Mouse (Mus musculus) neural tube, embryonic 12.5 days (tissue): ENCODE measurements at regions not wholly inside any gene's neighbourhood (a gene's known extent, or its start where the extent isn't known, plus 50 kb on each side); places are given as distances from the start of the nearest gene placed in this dataset.

Experiments
- ATAC-seq: fragments of 200-750 bp; cut with Nextera tagmentation; 2 replicates; pipeline ENCODE4 v1.8.0; 2017; ENCODE audit warnings: low read depth, mild to moderate bottlenecking, moderate TSS enrichment, moderate library complexity; ENCODE audit not compliant: low FRiP score
- H3K27ac ChIP-seq: fragments of 300-500 bp; sonication (generic); 2 replicates; pipeline ENCODE4 v1.5.1; 2016
- H3K27me3 ChIP-seq: fragments of 300-500 bp; sonication (generic); replicated peaks from 2 replicates; pipeline ENCODE4 v1.6.1; 2016; ENCODE audit warnings: mild to moderate bottlenecking
- H3K36me3 ChIP-seq: fragments of 300-500 bp; sonication (generic); 2 replicates; pipeline ENCODE4 v1.6.1; 2016; ENCODE audit warnings: mild to moderate bottlenecking
- H3K4me1 ChIP-seq: fragments of 300-500 bp; sonication (generic); 2 replicates; pipeline ENCODE4 v1.6.1; 2016
- H3K4me2 ChIP-seq: fragments of 300-500 bp; sonication (generic); replicated peaks from 2 replicates; pipeline ENCODE4 v1.6.1; 2016; ENCODE audit warnings: mild to moderate bottlenecking
- H3K4me3 ChIP-seq: fragments of 300-500 bp; sonication (generic); 2 replicates; pipeline ENCODE4 v1.5.1; 2016
- H3K9ac ChIP-seq: fragments of 300-500 bp; sonication (generic); 2 replicates; pipeline ENCODE4 v1.6.1; 2016; ENCODE audit warnings: mild to moderate bottlenecking
- H3K9me3 ChIP-seq: fragments of 300-500 bp; sonication (generic); 2 replicates; pipeline ENCODE4 v1.6.1; 2016; ENCODE audit warnings: mild to moderate bottlenecking
- WGBS: fragments of 180-500 bp; shearing (Covaris S2); methylation state at CpG from one replicate; pipeline ENCODE4 v1.1.7; 2016; 5-methylcytosine and 5-hydroxymethylcytosine counted together

DNA sequence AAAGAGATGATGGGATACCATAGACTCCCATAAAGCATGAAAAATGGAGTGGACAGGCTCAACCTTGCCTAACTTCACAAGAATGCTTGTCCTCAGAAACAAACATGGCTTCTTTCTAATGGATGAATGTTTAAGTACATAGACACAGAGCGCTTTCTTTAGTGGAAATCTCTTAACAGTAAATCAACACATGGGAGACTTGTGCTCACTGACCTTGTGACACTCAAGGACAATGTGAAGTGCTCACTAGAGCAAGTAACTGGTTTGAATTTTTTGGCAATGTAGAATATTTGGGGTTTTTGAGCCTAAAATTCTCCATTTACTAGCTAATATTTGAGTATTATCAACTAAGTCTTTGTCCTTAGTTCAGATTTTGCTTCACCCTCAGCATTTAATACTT, 88.0 kb downstream of the Tent5c start:
- Histone ChIP-seq H3K9ac (no peak overlapping the region), H3K4me1 (no peaks in the 10 kb centered on the region), H3K27me3 (no peaks in the 10 kb centered on the region), H3K9me3 (no peaks in the 10 kb centered on the region), H3K36me3 (no peaks in the 10 kb centered on the region), H3K4me3 (no peak overlapping the region), H3K27ac (no peak overlapping the region), H3K4me2 (no peak overlapping the region)
- no peak for ATAC-seq
- WGBS: 88% methylated on average over 1 of the region's 1 CpGs

DNA sequence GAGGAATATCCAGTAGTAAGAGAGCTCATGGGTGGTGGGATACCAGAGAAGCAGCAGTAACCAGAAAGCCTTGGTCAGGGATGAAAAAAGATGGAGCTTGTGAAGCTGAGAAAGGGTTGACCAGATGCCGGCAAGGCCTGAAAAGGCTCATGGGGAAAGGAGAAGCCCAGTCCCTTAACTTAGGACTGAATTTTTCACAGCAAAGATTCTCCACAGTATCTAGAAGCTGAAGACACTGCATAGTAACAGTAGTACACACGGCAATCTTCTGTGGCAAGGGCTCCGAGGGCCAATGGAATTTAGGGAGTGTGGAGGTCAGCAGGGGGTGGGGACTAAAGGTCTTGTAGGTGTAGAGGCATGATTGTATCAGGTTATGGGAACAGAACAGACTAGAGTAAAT, 91.6 kb downstream of the Tent5c start:
- Histone ChIP-seq H3K4me3 (no peak overlapping the region), H3K9ac (no peak overlapping the region), H3K27me3 (no peaks in the 10 kb centered on the region), H3K36me3 (no peaks in the 10 kb centered on the region), H3K4me1 (no peaks in the 10 kb centered on the region), H3K4me2 (no peak overlapping the region), H3K27ac (no peak overlapping the region), H3K9me3 (no peaks in the 10 kb centered on the region)
- 88% methylated on average over 3 of the region's 3 CpGs for WGBS
- ATAC-seq: no peak

DNA sequence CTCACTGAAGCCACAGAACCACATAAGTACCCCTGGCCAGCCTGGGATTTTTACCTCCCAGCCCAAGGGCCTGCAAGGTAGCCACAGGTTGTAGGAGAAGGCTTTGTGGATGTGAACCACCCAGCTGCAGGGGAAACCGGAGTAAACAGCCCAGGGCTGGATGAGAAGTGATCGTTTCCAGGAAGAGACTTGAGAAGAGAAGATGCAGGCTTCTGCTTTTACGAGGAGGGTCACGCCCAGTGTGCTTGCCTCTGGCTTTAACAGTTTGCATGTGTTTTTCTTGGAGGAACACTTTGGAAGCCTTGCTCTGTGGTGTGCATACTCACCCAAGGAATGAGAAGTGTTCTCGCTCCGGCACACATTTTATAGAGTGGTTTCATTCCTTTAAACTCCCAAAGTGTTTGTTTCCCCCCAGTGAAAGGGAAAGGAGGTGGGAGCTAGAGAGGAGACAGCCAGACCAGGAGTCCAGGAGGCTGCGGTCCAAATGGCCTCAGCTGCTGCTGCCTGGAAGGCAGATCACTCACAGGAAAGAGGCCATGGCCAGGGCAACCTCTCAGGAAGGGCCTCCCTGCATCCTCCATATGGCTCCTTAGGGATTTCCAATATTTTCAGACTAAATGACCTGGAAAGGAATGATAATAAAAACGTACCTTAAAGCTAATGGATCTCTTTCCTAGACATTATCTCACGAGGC, 94.1 kb downstream of the Tent5c start:
- Histone ChIP-seq H3K27me3 (no peaks in the 10 kb centered on the region), H3K4me1 (no peaks in the 10 kb centered on the region), H3K4me2 (no peak overlapping the region), H3K36me3 (no peaks in the 10 kb centered on the region), H3K27ac (no peak overlapping the region), H3K4me3 (no peak overlapping the region), H3K9me3 (no peaks in the 10 kb centered on the region), H3K9ac (no peak overlapping the region)
- no peak for ATAC-seq
- 51% methylated on average over 9 of the region's 9 CpGs for WGBS

- no peak overlapping the region for H3K27ac ChIP-seq
- no peak overlapping the region for H3K9ac ChIP-seq
- no peaks in the 10 kb centered on the region for H3K36me3 ChIP-seq
- H3K9me3 ChIP-seq: no peaks in the 10 kb centered on the region
- no peaks in the 10 kb centered on the region for H3K27me3 ChIP-seq
- H3K4me1 ChIP-seq: no peaks in the 10 kb centered on the region; the same call in 1 of the 2 replicates
- no peak overlapping the region for H3K4me2 ChIP-seq
- ATAC-seq: no peak
- H3K4me3 ChIP-seq: no peak overlapping the region
- WGBS: 87% methylated on average over 1 of the region's 1 CpGs
These were observed 95.2 kb downstream of the Tent5c start for GRCm38 (mm10) chr3:100393956-100394355.

DNA sequence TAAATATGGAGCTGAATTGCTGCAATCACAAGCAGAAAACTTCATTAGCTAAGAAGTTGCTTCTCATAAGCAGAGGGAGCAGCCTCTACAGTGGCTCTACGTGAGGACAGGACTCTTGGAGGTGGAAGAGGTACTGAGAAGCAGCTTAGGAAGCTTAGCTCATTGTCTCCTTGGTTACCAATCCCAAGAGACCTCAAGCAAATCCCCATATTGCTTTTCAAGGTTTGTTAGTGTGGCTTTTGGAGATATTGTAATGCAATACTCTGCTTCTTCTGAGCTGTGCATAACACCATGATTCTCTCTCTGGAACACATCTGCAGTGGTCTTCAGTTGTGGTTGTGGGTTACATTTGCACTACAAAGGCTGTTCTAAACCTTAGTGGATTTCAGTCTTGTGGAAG, 106.9 kb downstream of the Tent5c start:
- Histone ChIP-seq H3K27ac (no peak overlapping the region), H3K4me3 (no peak overlapping the region), H3K4me2 (no peak overlapping the region), H3K36me3 (no peaks in the 10 kb centered on the region), H3K9me3 (no peaks in the 10 kb centered on the region), H3K4me1 (no peaks in the 10 kb centered on the region), H3K9ac (no peak overlapping the region), H3K27me3 (no peaks in the 10 kb centered on the region)
- no peak for ATAC-seq
- 59% methylated on average over 1 of the region's 1 CpGs for WGBS

DNA sequence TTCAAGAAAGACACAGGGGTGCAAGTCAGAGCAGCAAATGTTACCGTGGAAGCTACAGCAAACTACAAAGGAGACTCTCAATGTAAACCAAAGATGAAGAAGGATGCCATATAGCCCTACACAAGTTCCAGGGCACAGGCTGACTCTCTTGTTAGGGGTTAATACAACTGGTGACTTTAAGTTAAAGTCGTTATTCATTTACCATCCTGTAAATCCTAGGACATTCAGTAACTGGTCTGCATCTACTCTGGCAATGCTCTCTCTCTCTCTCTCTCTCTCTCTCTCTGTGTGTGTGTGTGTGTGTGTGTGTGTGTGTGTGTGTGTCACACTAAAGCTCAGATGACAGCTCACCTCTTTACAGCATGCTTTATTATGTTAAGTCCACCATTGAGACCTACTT, 107.8 kb downstream of the Tent5c start:
- Histone ChIP-seq H3K27ac (no peak overlapping the region), H3K4me1 (no peaks in the 10 kb centered on the region), H3K9me3 (no peaks in the 10 kb centered on the region), H3K27me3 (no peaks in the 10 kb centered on the region), H3K4me2 (no peak overlapping the region), H3K4me3 (no peak overlapping the region), H3K9ac (no peak overlapping the region), H3K36me3 (no peaks in the 10 kb centered on the region)
- ATAC-seq: no peak
- 82% methylated on average over 2 of the region's 2 CpGs for WGBS

- H3K36me3 ChIP-seq: no peaks in the 10 kb centered on the region
- H3K9ac ChIP-seq: no peak overlapping the region
- no peak overlapping the region for H3K4me2 ChIP-seq
- ATAC-seq: no peak
- 95% methylated on average over 1 of the region's 1 CpGs for WGBS
- H3K27ac ChIP-seq: no peak overlapping the region
- no peaks in the 10 kb centered on the region for H3K27me3 ChIP-seq
- H3K4me1 ChIP-seq: no peaks in the 10 kb centered on the region
- no peak overlapping the region for H3K4me3 ChIP-seq
- no peaks in the 10 kb centered on the region for H3K9me3 ChIP-seq
These were observed 113.0 kb downstream of the Tent5c start for GRCm38 (mm10) chr3:100376162-100376561.

DNA sequence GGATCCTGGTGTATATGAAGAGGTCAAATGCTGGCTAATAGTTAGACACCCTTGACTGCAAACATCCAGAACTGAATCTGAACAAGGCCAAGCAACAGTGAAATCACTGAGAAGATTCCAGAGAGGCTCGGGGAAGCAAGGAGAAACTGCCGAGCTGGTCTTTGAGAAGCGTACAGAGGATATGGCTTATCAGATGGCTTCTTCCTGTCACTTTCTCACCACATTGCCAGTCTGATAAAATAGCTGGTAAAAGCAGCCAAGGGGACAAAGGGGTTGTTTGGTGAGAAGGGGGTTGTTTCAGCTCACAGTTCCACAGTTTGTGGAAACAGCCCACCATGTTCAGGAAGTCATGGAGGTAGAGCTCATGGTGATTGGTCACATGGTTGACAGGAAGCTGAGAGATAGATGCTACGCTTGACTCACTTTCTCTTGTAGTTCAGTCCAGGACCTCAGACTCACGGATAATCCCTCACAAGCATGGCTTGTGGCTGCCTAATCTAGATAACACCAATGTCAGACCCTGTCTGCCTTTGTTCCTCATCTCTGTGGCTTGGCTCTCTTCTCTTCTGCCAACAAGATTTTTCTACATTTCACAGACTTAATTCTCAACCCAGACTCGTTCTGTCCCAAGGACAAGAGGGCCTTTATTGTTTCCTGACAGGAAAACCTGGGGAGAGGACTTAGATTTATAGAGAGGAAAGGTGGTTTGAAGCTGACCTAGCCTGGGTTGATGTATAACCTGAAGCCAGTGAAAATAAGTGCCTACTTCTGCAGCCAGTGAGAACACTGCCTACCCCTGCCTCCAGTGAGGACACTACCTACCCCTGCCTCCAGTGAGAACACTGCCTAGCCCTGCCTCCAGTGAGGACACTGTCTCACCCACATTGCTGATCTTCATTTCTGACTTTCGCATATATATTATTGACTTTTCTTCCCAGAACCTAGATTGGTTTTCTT, 122.0 kb downstream of the Tent5c start:
- Histone ChIP-seq H3K27me3 (no peaks in the 10 kb centered on the region), H3K4me3 (no peak overlapping the region), H3K27ac (no peak overlapping the region), H3K4me2 (no peak overlapping the region), H3K4me1 (no peaks in the 10 kb centered on the region), H3K9me3 (no peaks in the 10 kb centered on the region), H3K36me3 (no peaks in the 10 kb centered on the region), H3K9ac (no peak overlapping the region)
- WGBS: 80% methylated on average over 7 of the region's 7 CpGs
- ATAC-seq: no peak

GRCm38 (mm10) chr3:100366447-100366846, 122.7 kb downstream of the Tent5c start:
- Histone ChIP-seq H3K9ac (no peak overlapping the region), H3K27me3 (no peaks in the 10 kb centered on the region), H3K4me1 (no peaks in the 10 kb centered on the region), H3K4me2 (no peak overlapping the region), H3K4me3 (no peak overlapping the region), H3K27ac (no peak overlapping the region), H3K36me3 (no peaks in the 10 kb centered on the region), H3K9me3 (no peaks in the 10 kb centered on the region)
- 84% methylated on average over 3 of the region's 3 CpGs for whole genome bisulfite sequencing
- no peak for ATAC-seq

- 88% methylated on average over 3 of the region's 3 CpGs for WGBS
- no peaks in the 10 kb centered on the region for H3K9me3 ChIP-seq
- H3K4me3 ChIP-seq: no peak overlapping the region
- no peaks in the 10 kb centered on the region for H3K4me1 ChIP-seq
- H3K9ac ChIP-seq: no peak overlapping the region
- H3K27ac ChIP-seq: no peak overlapping the region
- no peak for ATAC-seq
- H3K36me3 ChIP-seq: no peaks in the 10 kb centered on the region
- H3K4me2 ChIP-seq: no peak overlapping the region
- no peaks in the 10 kb centered on the region for H3K27me3 ChIP-seq
These were observed 123.7 kb downstream of the Tent5c start for GRCm38 (mm10) chr3:100365354-100365945.

- no peak overlapping the region for H3K4me2 ChIP-seq
- no peaks in the 10 kb centered on the region for H3K36me3 ChIP-seq
- ATAC-seq: no peak
- no peak overlapping the region for H3K27ac ChIP-seq
- no peak overlapping the region for H3K9ac ChIP-seq
- no peak overlapping the region for H3K4me3 ChIP-seq
- H3K4me1 ChIP-seq: no peaks in the 10 kb centered on the region
- no peaks in the 10 kb centered on the region for H3K27me3 ChIP-seq
- H3K9me3 ChIP-seq: no peaks in the 10 kb centered on the region
- 76% methylated on average over 2 of the region's 2 CpGs for WGBS
These were observed 124.4 kb downstream of the Tent5c start for GRCm38 (mm10) chr3:100364706-100365105.

- no peak for ATAC-seq
- H3K9me3 ChIP-seq: no peaks in the 10 kb centered on the region
- no peak overlapping the region for H3K27ac ChIP-seq
- H3K4me2 ChIP-seq: no peak overlapping the region
- 91% methylated on average over 3 of the region's 3 CpGs for WGBS
- no peaks in the 10 kb centered on the region for H3K36me3 ChIP-seq
- no peaks in the 10 kb centered on the region for H3K27me3 ChIP-seq
- H3K9ac ChIP-seq: no peak overlapping the region
- no peak overlapping the region for H3K4me3 ChIP-seq
- no peaks in the 10 kb centered on the region for H3K4me1 ChIP-seq
These were observed 126.1 kb downstream of the Tent5c start for GRCm38 (mm10) chr3:100362983-100363382.
